Mouse (Mus musculus): ENCODE results near the gene Slc35e2. TPM values are rescaled to one million over a fixed set of nuclear protein-coding genes. Genes with fewer than 3 reads are reported as not detected.
"Not testable (repeated sequence)": the region's sequence is repeated elsewhere in the genome, so short reads cannot be mapped to it uniquely, and the experiment has no call there.

Slc35e2 gene
- polyA plus RNA-seq, 1 experiment from 2014 or later, result 9.3 TPM

GRCm38 (mm10) chr4:155635766-155636499 is 34.7 kb downstream of the Slc35e2 start:
- H3K9me3 ChIP-seq (replicated peaks), result no peaks in the 10 kb centered on the region
- no peak overlapping the region for H3K4me2 ChIP-seq (replicated peaks)
- no peak overlapping the region for H3K27ac ChIP-seq (replicated peaks)
- no peak for ATAC-seq (ENCODE audit: insufficient number of reproducible peaks, low FRiP score, low TSS enrichment, low read depth)
- H3K4me3 ChIP-seq (replicated peaks), result no peak overlapping the region
- no peaks in the 10 kb centered on the region for H3K27me3 ChIP-seq
- no peaks in the 10 kb centered on the region for H3K4me1 ChIP-seq
- peaks cover 89% of the 10 kb centered on the region for H3K36me3 ChIP-seq
- H3K9ac ChIP-seq, result no peak overlapping the region

DNA sequence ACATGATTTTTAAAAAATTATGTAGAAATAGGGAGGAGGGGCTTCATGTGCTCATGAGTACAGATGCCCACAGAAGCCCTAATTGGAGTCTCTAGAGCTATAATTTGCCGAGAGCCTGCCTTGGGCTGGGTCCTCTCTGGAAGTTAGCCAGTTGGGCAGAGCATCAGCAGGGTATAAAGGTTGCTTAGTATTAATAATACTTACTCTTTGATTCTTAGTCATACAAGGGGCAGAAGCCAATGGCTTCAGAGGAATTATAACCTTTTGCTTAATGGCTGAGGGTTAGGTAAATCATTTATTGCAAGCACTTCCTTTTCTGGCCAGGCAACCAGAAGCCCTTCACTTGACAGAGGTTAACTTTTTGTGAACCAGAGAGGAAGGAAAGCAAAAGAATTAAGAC is 42.3 kb downstream of the Slc35e2 start:
- no peak overlapping the region for H3K4me2 ChIP-seq (replicated peaks)
- no peak overlapping the region for H3K9ac ChIP-seq
- WGBS, result 83% methylated on average over 1 of the region's 1 CpGs
- H3K27me3 ChIP-seq, result no peaks in the 10 kb centered on the region
- no peaks in the 10 kb centered on the region for H3K9me3 ChIP-seq (replicated peaks)
- no peak for ATAC-seq (ENCODE audit: insufficient number of reproducible peaks, low FRiP score, low TSS enrichment, low read depth)
- H3K4me1 ChIP-seq, result no peaks in the 10 kb centered on the region
- H3K36me3 ChIP-seq, result peaks cover 82% of the 10 kb centered on the region
- no peak overlapping the region for H3K4me3 ChIP-seq (replicated peaks)
- H3K27ac ChIP-seq (replicated peaks), result no peak overlapping the region

GRCm38 (mm10) chr4:155645308-155645707 is 44.1 kb downstream of the Slc35e2 start, which contains the start of gene Gm10563:
TSS of gene Gm10563 (minus strand) at chr4:155645408.
- peaks cover 87% of the 10 kb centered on the region for H3K36me3 ChIP-seq
- H3K4me3 ChIP-seq (replicated peaks); H3K4me1 ChIP-seq; H3K27ac ChIP-seq (replicated peaks); H3K27me3 ChIP-seq; ATAC-seq (ENCODE audit: insufficient number of reproducible peaks, low FRiP score, low TSS enrichment, low read depth); H3K4me2 ChIP-seq (replicated peaks); H3K9me3 ChIP-seq (replicated peaks); H3K9ac ChIP-seq: not testable (repeated sequence)
- WGBS, result 87% methylated on average over 2 of the region's 2 CpGs

GRCm38 (mm10) chr4:155645721-155646120 is 44.5 kb downstream of the Slc35e2 start:
- H3K4me2 ChIP-seq (replicated peaks), result no peak overlapping the region
- no peak overlapping the region for H3K4me3 ChIP-seq (replicated peaks)
- H3K36me3 ChIP-seq, result peaks cover 87% of the 10 kb centered on the region
- no peaks in the 10 kb centered on the region for H3K4me1 ChIP-seq
- 95% methylated on average over 5 of the region's 5 CpGs for WGBS
- no peak overlapping the region for H3K9ac ChIP-seq
- no peak overlapping the region for H3K27ac ChIP-seq (replicated peaks)
- no peak for ATAC-seq (ENCODE audit: insufficient number of reproducible peaks, low FRiP score, low TSS enrichment, low read depth)
- no peaks in the 10 kb centered on the region for H3K9me3 ChIP-seq (replicated peaks)
- H3K27me3 ChIP-seq, result no peaks in the 10 kb centered on the region

- Histone ChIP-seq H3K4me1 (peaks cover 26% of the 10 kb centered on the region), H3K27me3 (peaks cover 23% of the 10 kb centered on the region), H3K27ac (replicated peaks) (no peak overlapping the region), H3K9ac (no peak overlapping the region), H3K9me3 (replicated peaks) (no peaks in the 10 kb centered on the region), H3K4me2 (replicated peaks) (no peak overlapping the region), H3K36me3 (peaks cover 63% of the 10 kb centered on the region), H3K4me3 (replicated peaks) (no peak overlapping the region)
- WGBS, result 87% methylated on average over 11 of the region's 11 CpGs
- ATAC-seq (ENCODE audit: insufficient number of reproducible peaks, low FRiP score, low TSS enrichment, low read depth), result no peak
Measured at GRCm38 (mm10) chr4:155649355-155649754, 48.1 kb downstream of the Slc35e2 start.

DNA sequence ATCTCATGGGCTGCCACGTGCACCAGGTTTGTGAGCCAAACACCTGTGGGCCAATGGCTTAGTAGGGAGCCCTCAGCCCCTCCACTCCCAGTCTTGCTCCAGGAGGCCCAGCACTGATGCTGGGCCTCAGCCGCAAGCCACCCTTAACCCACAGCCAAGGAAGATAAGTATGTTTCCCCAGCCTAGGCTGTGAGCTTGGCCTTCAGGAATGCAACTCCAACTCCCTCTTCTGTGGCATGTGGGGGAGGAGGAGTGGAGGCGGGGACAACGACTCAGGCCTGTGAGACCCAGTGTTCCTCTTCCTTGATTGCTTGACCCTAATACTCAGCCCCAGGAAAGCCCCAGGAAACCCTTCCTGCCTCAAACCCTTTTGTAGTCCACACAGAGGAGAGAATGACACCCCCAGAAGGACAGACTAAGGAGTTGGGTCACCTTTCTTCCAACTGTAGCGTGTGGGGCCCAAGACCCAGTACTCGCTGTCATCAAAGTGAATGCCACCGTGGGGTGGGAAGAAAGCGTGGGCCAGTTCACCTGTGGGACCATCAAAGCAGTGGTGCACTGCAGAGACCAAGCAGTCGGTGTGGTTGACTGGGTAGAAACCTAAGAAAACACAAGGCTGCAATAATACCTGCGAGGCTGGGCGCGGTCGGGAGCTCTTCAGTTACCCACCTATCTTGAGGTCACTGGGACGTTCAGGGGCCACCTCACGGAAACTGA is 50.5 kb downstream of the Slc35e2 start:
- Histone ChIP-seq H3K4me3 (replicated peaks) (no peak overlapping the region; the same call in 1 of the 2 replicates), H3K27me3 (peaks cover 33% of the 10 kb centered on the region), H3K4me1 (peaks cover 40% of the 10 kb centered on the region), H3K9ac (no peak overlapping the region), H3K4me2 (replicated peaks) (no peak overlapping the region), H3K27ac (replicated peaks) (no peak overlapping the region), H3K36me3 (peaks cover 57% of the 10 kb centered on the region), H3K9me3 (replicated peaks) (no peaks in the 10 kb centered on the region)
- 60% methylated on average over 15 of the region's 15 CpGs for WGBS
- ATAC-seq (ENCODE audit: insufficient number of reproducible peaks, low FRiP score, low TSS enrichment, low read depth), result no peak

GRCm38 (mm10) chr4:155652283-155653085 is 51.3 kb downstream of the Slc35e2 start:
- Histone ChIP-seq H3K27ac (replicated peaks) (peak overlapping the region; percentile 60; the same call in 1 of the 2 replicates), H3K9me3 (replicated peaks) (no peaks in the 10 kb centered on the region), H3K4me1 (peaks cover 40% of the 10 kb centered on the region), H3K9ac (peak overlapping the region; percentile 37), H3K4me2 (replicated peaks) (peak overlapping the region; percentile 94), H3K4me3 (replicated peaks) (peak overlapping the region; percentile 51), H3K36me3 (peaks cover 58% of the 10 kb centered on the region), H3K27me3 (peaks cover 33% of the 10 kb centered on the region)
- ATAC-seq (ENCODE audit: insufficient number of reproducible peaks, low FRiP score, low TSS enrichment, low read depth), result no peak
- 22% methylated on average over 36 of the region's 36 CpGs for WGBS

DNA sequence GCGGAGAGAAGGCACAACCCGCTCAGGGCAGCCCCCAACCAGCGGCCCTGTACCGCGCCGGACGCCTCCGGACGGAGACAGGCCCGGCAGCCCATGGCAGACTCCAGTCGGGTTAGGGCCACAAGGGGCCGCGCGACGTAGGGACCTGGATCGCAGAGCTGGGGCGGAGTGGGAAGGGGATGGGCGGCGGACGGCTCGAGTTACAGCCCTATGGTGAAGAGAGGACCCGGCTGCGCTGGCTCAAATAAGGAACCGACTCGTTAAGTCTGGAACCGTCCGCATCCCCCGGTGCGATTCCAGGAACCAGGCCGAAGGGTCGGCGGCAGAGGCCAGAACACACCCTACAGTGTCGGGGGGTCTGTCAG is 51.9 kb downstream of the Slc35e2 start, which contains the start of gene Mmp23:
Mmp23 (minus strand) TSS at position 299 of the 365 bp plus-strand sequence.
- no peaks in the 10 kb centered on the region for H3K9me3 ChIP-seq (replicated peaks)
- H3K27ac ChIP-seq (replicated peaks), result peak within 1 kb of the TSS; percentile 60; the same call in 1 of the 2 replicates
- under 1% methylated on average over 33 of the region's 33 CpGs for WGBS
- H3K9ac ChIP-seq, result peak within 1 kb of the TSS; percentile 37
- peak within 1 kb of the TSS; percentile 94 for H3K4me2 ChIP-seq (replicated peaks)
- peaks cover 56% of the 10 kb centered on the region for H3K36me3 ChIP-seq
- H3K4me3 ChIP-seq (replicated peaks), result peak within 1 kb of the TSS; percentile 51
- peaks cover 33% of the 10 kb centered on the region for H3K27me3 ChIP-seq
- peaks cover 40% of the 10 kb centered on the region for H3K4me1 ChIP-seq
- peak; percentile 69 for ATAC-seq (ENCODE audit: insufficient number of reproducible peaks, low FRiP score, low TSS enrichment, low read depth)

GRCm38 (mm10) chr4:155653451-155654182 is 52.4 kb downstream of the Slc35e2 start:
- peak overlapping the region; percentile 60; the same call in 1 of the 2 replicates for H3K27ac ChIP-seq (replicated peaks)
- WGBS, result under 1% methylated on average over 31 of the region's 31 CpGs
- peak; percentile 36; the same call in 1 of the 2 replicates for ATAC-seq (ENCODE audit: insufficient number of reproducible peaks, low FRiP score, low TSS enrichment, low read depth)
- peak overlapping the region; percentile 51 for H3K4me3 ChIP-seq (replicated peaks)
- H3K4me1 ChIP-seq, result peaks cover 40% of the 10 kb centered on the region
- no peaks in the 10 kb centered on the region for H3K9me3 ChIP-seq (replicated peaks)
- H3K36me3 ChIP-seq, result peaks cover 53% of the 10 kb centered on the region
- H3K27me3 ChIP-seq, result peaks cover 33% of the 10 kb centered on the region
- H3K4me2 ChIP-seq (replicated peaks), result peak overlapping the region; percentile 94
- peak overlapping the region; percentile 37 for H3K9ac ChIP-seq

DNA sequence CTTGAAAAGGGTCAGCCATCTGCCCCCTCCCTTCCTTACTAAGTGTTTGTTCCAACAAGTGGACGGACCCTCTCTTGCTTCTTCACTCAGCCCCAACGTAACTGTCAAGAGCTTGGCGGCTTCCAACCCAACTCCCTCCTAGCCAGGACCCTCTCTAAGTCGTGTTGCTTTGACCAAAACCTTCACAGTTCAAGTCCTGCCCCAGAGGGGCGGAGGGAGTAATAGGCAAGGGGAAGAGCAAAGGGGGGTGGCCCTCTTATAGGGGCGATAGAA is 52.9 kb downstream of the Slc35e2 start:
- H3K4me3 ChIP-seq (replicated peaks), result peak overlapping the region; percentile 51
- no peak overlapping the region for H3K27ac ChIP-seq (replicated peaks)
- no peaks in the 10 kb centered on the region for H3K9me3 ChIP-seq (replicated peaks)
- H3K27me3 ChIP-seq, result peaks cover 33% of the 10 kb centered on the region
- H3K9ac ChIP-seq, result peak overlapping the region; percentile 37
- peak overlapping the region; percentile 94 for H3K4me2 ChIP-seq (replicated peaks)
- H3K4me1 ChIP-seq, result peaks cover 40% of the 10 kb centered on the region
- ATAC-seq (ENCODE audit: insufficient number of reproducible peaks, low FRiP score, low TSS enrichment, low read depth), result no peak
- WGBS, result 4% methylated on average over 6 of the region's 6 CpGs
- H3K36me3 ChIP-seq, result peaks cover 53% of the 10 kb centered on the region
